In genomic region chr4:140153711-140154114, GRCm38 (mm10) we compare ENCODE assay signal across 12 mouse cellular contexts.
DNase-seq lines count a peak whose midpoint lies in the region; ATAC-seq and TF ChIP-seq lines count a peak whose summit lies in the region.
"Had no signal": no experiment of that assay in that cellular context is flagged by ENCODE, and none has a peak within 500 bp of the region (broad histone marks: within the 10 kb centered on the region; RNA-seq: fewer than 3 reads in every experiment).

No protein-coding gene starts in this region.

- peak; percentile 47 for DNase-seq in lung, postnatal 0 days (ENCODE audit: low spot score)
- no peak for DNase-seq in lung, adult 2 months
- DNase-seq in forebrain, postnatal 0 days: peak; percentile 47
- peak; percentile 68 for DNase-seq in midbrain, postnatal 0 days (ENCODE audit: low spot score)
- no peak for DNase-seq in spleen, adult 18-20 months
- DNase-seq in kidney, postnatal 10 days: no peak

- TF ChIP-seq EP300 in lung, postnatal 0 days (IDR thresholded peaks at IDR 0.05): peak; percentile 37; the same call in 1 of the 2 replicates

- H3K4me2 ChIP-seq in forebrain, embryonic 15.5 days (replicated peaks): no peak overlapping the region
- no peak overlapping the region for H3K4me2 ChIP-seq in forebrain, embryonic 12.5 days
- H3K4me2 ChIP-seq in lung, postnatal 0 days (replicated peaks; ENCODE audit: low read depth, low read length): no peak overlapping the region
- no peak overlapping the region for H3K4me2 ChIP-seq in forebrain, postnatal 0 days (ENCODE audit: low read depth)
- H3K4me2 ChIP-seq in midbrain, postnatal 0 days (ENCODE audit: low read depth, low read length, poor library complexity, severe bottlenecking): no peak overlapping the region
- H3K4me2 ChIP-seq: lung, embryonic 14.5 days; midbrain, embryonic 12.5 days had no signal

- TF ChIP-seq POLR2A in lung, adult 2 months (IDR thresholded peaks at IDR 0.05; ENCODE audit: borderline replicate concordance, extremely low read depth, low read depth, low read length): no peak

- 62% methylated on average over 9 of the region's 9 CpGs for WGBS in forebrain, embryonic 15.5 days
- 74% methylated on average over 9 of the region's 9 CpGs for WGBS in forebrain, embryonic 12.5 days
- 59% methylated on average over 7 of the region's 9 CpGs for WGBS in lung, postnatal 0 days
- WGBS in lung, adult 2 months: 66% methylated on average over 9 of the region's 9 CpGs
- 47% methylated on average over 9 of the region's 9 CpGs for WGBS in forebrain, postnatal 0 days
- 42% methylated on average over 8 of the region's 9 CpGs for WGBS in midbrain, postnatal 0 days

- H3K27me3 ChIP-seq in forebrain, embryonic 15.5 days: no peaks in the 10 kb centered on the region
- no peaks in the 10 kb centered on the region for H3K27me3 ChIP-seq in forebrain, embryonic 12.5 days
- H3K27me3 ChIP-seq in lung, postnatal 0 days (replicated peaks; ENCODE audit: insufficient read depth, low read length): no peaks in the 10 kb centered on the region
- H3K27me3 ChIP-seq in forebrain, postnatal 0 days (ENCODE audit: insufficient read depth, low read length): no peaks in the 10 kb centered on the region
- no peaks in the 10 kb centered on the region for H3K27me3 ChIP-seq in midbrain, postnatal 0 days (ENCODE audit: insufficient read depth, low read length)

- H3K9ac ChIP-seq in forebrain, embryonic 15.5 days (replicated peaks): no peak overlapping the region
- H3K9ac ChIP-seq in forebrain, embryonic 12.5 days: no peak overlapping the region
- H3K9ac ChIP-seq in lung, postnatal 0 days (replicated peaks; ENCODE audit: low read depth): no peak overlapping the region
- H3K9ac ChIP-seq in forebrain, postnatal 0 days: no peak overlapping the region
- no peak overlapping the region for H3K9ac ChIP-seq in midbrain, postnatal 0 days (replicated peaks; ENCODE audit: low read length, poor library complexity, severe bottlenecking)
- H3K9ac ChIP-seq: lung, embryonic 14.5 days; midbrain, embryonic 12.5 days had no signal

- peaks cover 23% of the 10 kb centered on the region for H3K4me1 ChIP-seq in forebrain, embryonic 15.5 days
- peaks cover 26% of the 10 kb centered on the region for H3K4me1 ChIP-seq in forebrain, embryonic 12.5 days
- no peaks in the 10 kb centered on the region for H3K4me1 ChIP-seq in lung, postnatal 0 days (ENCODE audit: insufficient read depth, low read depth, low read length)
- no peaks in the 10 kb centered on the region for H3K4me1 ChIP-seq in lung, adult 2 months (ENCODE audit: control insufficient read depth, insufficient read depth, low read length)
- no peaks in the 10 kb centered on the region for H3K4me1 ChIP-seq in forebrain, postnatal 0 days (ENCODE audit: insufficient read depth)
- H3K4me1 ChIP-seq in midbrain, postnatal 0 days (ENCODE audit: insufficient read depth, low read length): no peaks in the 10 kb centered on the region; the same call in 1 of the 2 replicates

- no peak overlapping the region for H3K4me3 ChIP-seq in forebrain, embryonic 15.5 days
- H3K4me3 ChIP-seq in forebrain, embryonic 12.5 days (replicated peaks): no peak overlapping the region
- no peak overlapping the region for H3K4me3 ChIP-seq in lung, postnatal 0 days (ENCODE audit: low read depth, low read length)
- H3K4me3 ChIP-seq in lung, adult 2 months (replicated peaks; ENCODE audit: extremely low read depth, low read depth, low read length): no peak overlapping the region
- H3K4me3 ChIP-seq in forebrain, postnatal 0 days (ENCODE audit: low read depth, low read length): no peak overlapping the region
- H3K4me3 ChIP-seq in midbrain, postnatal 0 days (ENCODE audit: low read depth, low read length): no peak overlapping the region
- H3K4me3 ChIP-seq: erythroblast, embryonic 14.5 days; midbrain, embryonic 12.5 days had no signal

- no peak for ATAC-seq in forebrain, embryonic 15.5 days (replicated peaks)
- no peak for ATAC-seq in forebrain, embryonic 12.5 days (ENCODE audit: low FRiP score)
- peak; percentile 64 for ATAC-seq in lung, postnatal 0 days
- peak; percentile 32; the same call in 1 of the 2 replicates for ATAC-seq in forebrain, postnatal 0 days
- ATAC-seq in midbrain, postnatal 0 days (ENCODE audit: low FRiP score): 0 out of 2 replicates have a peak, but pooled peaks have one; percentile 9
- ATAC-seq: Patski had no signal

- no peaks in the 10 kb centered on the region for H3K9me3 ChIP-seq in forebrain, embryonic 15.5 days
- no peaks in the 10 kb centered on the region for H3K9me3 ChIP-seq in forebrain, embryonic 12.5 days
- H3K9me3 ChIP-seq in lung, postnatal 0 days (ENCODE audit: low read length): no peaks in the 10 kb centered on the region
- H3K9me3 ChIP-seq in forebrain, postnatal 0 days (ENCODE audit: low read length): no peaks in the 10 kb centered on the region
- H3K9me3 ChIP-seq in midbrain, postnatal 0 days (ENCODE audit: low read length): no peaks in the 10 kb centered on the region
- H3K9me3 ChIP-seq: midbrain, embryonic 12.5 days had no signal

- peak overlapping the region; percentile 75 for H3K27ac ChIP-seq in forebrain, embryonic 15.5 days (replicated peaks)
- no peak overlapping the region for H3K27ac ChIP-seq in forebrain, embryonic 12.5 days
- H3K27ac ChIP-seq in lung, postnatal 0 days (ENCODE audit: low read length): no peak overlapping the region
- peak overlapping the region; percentile 57; the same call in 1 of the 2 replicates for H3K27ac ChIP-seq in forebrain, postnatal 0 days (ENCODE audit: low read depth, low read length)
- H3K27ac ChIP-seq in midbrain, postnatal 0 days (ENCODE audit: low read depth, low read length): peak overlapping the region; percentile 67; the same call in 1 of the 2 replicates

- TF ChIP-seq CTCF in lung, postnatal 0 days (IDR thresholded peaks at IDR 0.05): no peak
- TF ChIP-seq CTCF in lung, adult 2 months (IDR thresholded peaks at IDR 0.05; ENCODE audit: insufficient read depth, low read length): no peak
- TF ChIP-seq CTCF in forebrain, postnatal 0 days (IDR thresholded peaks at IDR 0.05; ENCODE audit: low read depth): no peak
- TF ChIP-seq CTCF in midbrain, postnatal 0 days (IDR thresholded peaks at IDR 0.05): no peak

- H3K36me3 ChIP-seq in forebrain, embryonic 15.5 days: no peaks in the 10 kb centered on the region
- no peaks in the 10 kb centered on the region for H3K36me3 ChIP-seq in forebrain, embryonic 12.5 days (replicated peaks)
- H3K36me3 ChIP-seq in lung, postnatal 0 days (ENCODE audit: insufficient read depth, low read length): no peaks in the 10 kb centered on the region
- no peaks in the 10 kb centered on the region for H3K36me3 ChIP-seq in forebrain, postnatal 0 days (ENCODE audit: insufficient read depth)
- H3K36me3 ChIP-seq in midbrain, postnatal 0 days (ENCODE audit: insufficient read depth, low read length): 0 out of 2 replicates have a peak, but pooled peaks cover 4% of the 10 kb centered on the region
- H3K36me3 ChIP-seq: midbrain, embryonic 12.5 days had no signal

Comparison
In these comparisons a context has a peak if more than half of its experiments do, and no peak if none do; other contexts are left out.
1. ATAC-seq: peak in lung, postnatal 0 days (single experiment), forebrain, postnatal 0 days (single experiment) and midbrain, postnatal 0 days (single experiment); none in forebrain, embryonic 15.5 days (single experiment) and forebrain, embryonic 12.5 days (single experiment).
2. H3K27ac ChIP-seq: peak in forebrain, embryonic 15.5 days (single experiment), forebrain, postnatal 0 days (single experiment) and midbrain, postnatal 0 days (single experiment); none in forebrain, embryonic 12.5 days (single experiment) and lung, postnatal 0 days (single experiment).
3. DNase-seq: peak in lung, postnatal 0 days (single experiment), forebrain, postnatal 0 days (single experiment) and midbrain, postnatal 0 days (single experiment); none in lung, adult 2 months (single experiment), spleen, adult 18-20 months (0 of 2) and kidney, postnatal 10 days (single experiment).